Comparison of ENCODE assay signal across 18 mouse cellular contexts in genomic region chr19:44364029-44364428, GRCm38 (mm10). TPM values are rescaled to one million over a fixed set of nuclear protein-coding genes. Genes with fewer than 3 reads are reported as not detected.
A peak's percentile ranks its signal among the peaks of the same experiment; 100 is the strongest.
DNase-seq lines count a peak whose midpoint lies in the region; ATAC-seq lines count a peak whose summit lies in the region.
"Had no signal": no experiment of that assay in that cellular context is flagged by ENCODE, and none has a peak within 500 bp of the region (broad histone marks: within the 10 kb centered on the region; RNA-seq: fewer than 3 reads in every experiment).

No protein-coding gene starts in this region.

- DNase-seq in adrenal gland, postnatal 14 days: peak; percentile 32
- no peak for DNase-seq in adrenal gland, postnatal 4 days (ENCODE audit: low spot score in 2 of 2)
- peak; percentile 15 to 27 for DNase-seq in left cerebral cortex, postnatal 25 days (ENCODE audit: low spot score in 2 of 2)
- DNase-seq in left cerebral cortex, adult 18-20 months (ENCODE audit: low spot score in 2 of 2): no peak
- peak; percentile 5 for DNase-seq in adrenal gland, postnatal 25 days
- peak; percentile 3 to 25 for DNase-seq in layer of hippocampus, postnatal 14 days (ENCODE audit: low spot score in 2 of 2)
- DNase-seq in ovary, adult 18-20 months (ENCODE audit: low spot score): no peak
- no peak for DNase-seq in liver, embryonic 11.5 days (ENCODE audit: low spot score)

- no peak overlapping the region for H3K4me3 ChIP-seq in liver, embryonic 11.5 days (ENCODE audit: low read depth, low read length)
- H3K4me3 ChIP-seq: forebrain, embryonic 12.5 days; heart, embryonic 15.5 days; hindbrain, embryonic 15.5 days; intestine, embryonic 15.5 days; liver, embryonic 12.5 days; midbrain, embryonic 15.5 days had no signal

- H3K9ac ChIP-seq in liver, embryonic 11.5 days (ENCODE audit: low read depth, low read length): no peak overlapping the region
- H3K9ac ChIP-seq: forebrain, embryonic 12.5 days; heart, embryonic 15.5 days; hindbrain, embryonic 15.5 days; intestine, embryonic 15.5 days; liver, embryonic 12.5 days; midbrain, embryonic 15.5 days had no signal

- intact Hi-C loops in left cerebral cortex, postnatal 25 days (cut with DNase I): no loop called here

- H3K4me2 ChIP-seq in liver, embryonic 11.5 days: no peak overlapping the region
- H3K4me2 ChIP-seq: forebrain, embryonic 12.5 days; heart, embryonic 15.5 days; hindbrain, embryonic 15.5 days; intestine, embryonic 15.5 days; liver, embryonic 12.5 days; midbrain, embryonic 15.5 days had no signal

- no peak overlapping the region for H3K27ac ChIP-seq in liver, embryonic 11.5 days (ENCODE audit: low read depth, low read length)
- H3K27ac ChIP-seq: forebrain, embryonic 12.5 days; heart, embryonic 15.5 days; hindbrain, embryonic 15.5 days; intestine, embryonic 15.5 days; liver, embryonic 12.5 days; midbrain, embryonic 15.5 days; stomach, postnatal 0 days had no signal

- H3K36me3 ChIP-seq in liver, embryonic 11.5 days (ENCODE audit: control insufficient read depth, insufficient read depth, low read length): no peaks in the 10 kb centered on the region
- H3K36me3 ChIP-seq: forebrain, embryonic 12.5 days; heart, embryonic 15.5 days; hindbrain, embryonic 15.5 days; intestine, embryonic 15.5 days; liver, embryonic 12.5 days; midbrain, embryonic 15.5 days had no signal

- 80% methylated on average over 8 of the region's 8 CpGs for WGBS in liver, embryonic 11.5 days

- H3K27me3 ChIP-seq in liver, embryonic 11.5 days (replicated peaks; ENCODE audit: control insufficient read depth, insufficient read depth, low read length): no peaks in the 10 kb centered on the region
- H3K27me3 ChIP-seq: forebrain, embryonic 12.5 days; heart, embryonic 15.5 days; hindbrain, embryonic 15.5 days; intestine, embryonic 15.5 days; liver, embryonic 12.5 days; midbrain, embryonic 15.5 days had no signal

- no peaks in the 10 kb centered on the region for H3K9me3 ChIP-seq in liver, embryonic 11.5 days (ENCODE audit: control insufficient read depth, low read length)
- H3K9me3 ChIP-seq: forebrain, embryonic 12.5 days; heart, embryonic 15.5 days; hindbrain, embryonic 15.5 days; intestine, embryonic 15.5 days; liver, embryonic 12.5 days; megakaryocyte, embryonic 14.5 days; midbrain, embryonic 15.5 days had no signal

- no peak for ATAC-seq in liver, embryonic 11.5 days (replicated peaks; ENCODE audit: low FRiP score)
- ATAC-seq: intestine, embryonic 15.5 days; midbrain, embryonic 15.5 days had no signal

- no peaks in the 10 kb centered on the region; the same call in 1 of the 2 replicates for H3K4me1 ChIP-seq in liver, embryonic 11.5 days (replicated peaks; ENCODE audit: control insufficient read depth, insufficient read depth, low read length)
- H3K4me1 ChIP-seq: forebrain, embryonic 12.5 days; intestine, embryonic 15.5 days; midbrain, embryonic 15.5 days had no signal

RNA-seq across cellular contexts. Expression of gene Scd4, which starts 31.1 kb away (rescaled TPM):
- 2.2 and 2.9 TPM in 2 replicates for total RNA-seq in adrenal gland, postnatal 14 days (2021)
- total RNA-seq in adrenal gland, postnatal 4 days (2021): 1 to 10 TPM; 2.0 to 2.2 TPM
- total RNA-seq in left cerebral cortex, postnatal 25 days (2021): 1 to 10 TPM; 2.2 to 2.3 TPM
- 1 to 10 TPM; 2.2 to 2.7 TPM for total RNA-seq in left cerebral cortex, adult 18-20 months (2021)
- total RNA-seq in adrenal gland, postnatal 25 days (2021): 5.5 and 6.4 TPM in 2 replicates
- total RNA-seq in layer of hippocampus, postnatal 14 days (2021): 1 to 10 TPM; 2.5 to 2.6 TPM
- polyA plus RNA-seq in liver, embryonic 11.5 days (2014; fragmentation: Nextera tagmentation; extraction: Ambion mirVana): 0.06 and 0.16 TPM in 2 replicates
- polyA plus RNA-seq: embryonic facial prominence, embryonic 11.5 days; limb, embryonic 11.5 days had no signal

RNA-seq across cellular contexts. Expression of gene Scd1, which starts 43.6 kb away (rescaled TPM):
- total RNA-seq in adrenal gland, postnatal 14 days (2021): 186 and 262 TPM in 2 replicates
- 100 to 1,000 TPM; 121 to 159 TPM for total RNA-seq in adrenal gland, postnatal 4 days (2021)
- total RNA-seq in left cerebral cortex, postnatal 25 days (2021): 100 to 1,000 TPM; 148 to 162 TPM
- 100 to 1,000 TPM; 126 to 146 TPM for total RNA-seq in left cerebral cortex, adult 18-20 months (2021)
- 1,091 and 1,950 TPM in 2 replicates for total RNA-seq in adrenal gland, postnatal 25 days (2021)
- total RNA-seq in layer of hippocampus, postnatal 14 days (2021): 100 to 1,000 TPM; 147 to 154 TPM
- polyA plus RNA-seq in liver, embryonic 11.5 days (2014; fragmentation: Nextera tagmentation; extraction: Ambion mirVana): 11.0 and 12.0 TPM in 2 replicates

Comparison
In these comparisons a context has a peak if more than half of its experiments do, and no peak if none do; other contexts are left out.
1. DNase-seq: peak in adrenal gland, postnatal 14 days (single experiment), left cerebral cortex, postnatal 25 days (2 of 2), adrenal gland, postnatal 25 days (single experiment) and layer of hippocampus, postnatal 14 days (2 of 2); none in adrenal gland, postnatal 4 days (0 of 2), left cerebral cortex, adult 18-20 months (0 of 2), ovary, adult 18-20 months (single experiment) and liver, embryonic 11.5 days (single experiment).